Mouse (Mus musculus): ENCODE data around the gene Rsf1.
A peak's percentile ranks its signal among the peaks of the same experiment; 100 is the strongest.

The Rsf1 gene

DNA sequence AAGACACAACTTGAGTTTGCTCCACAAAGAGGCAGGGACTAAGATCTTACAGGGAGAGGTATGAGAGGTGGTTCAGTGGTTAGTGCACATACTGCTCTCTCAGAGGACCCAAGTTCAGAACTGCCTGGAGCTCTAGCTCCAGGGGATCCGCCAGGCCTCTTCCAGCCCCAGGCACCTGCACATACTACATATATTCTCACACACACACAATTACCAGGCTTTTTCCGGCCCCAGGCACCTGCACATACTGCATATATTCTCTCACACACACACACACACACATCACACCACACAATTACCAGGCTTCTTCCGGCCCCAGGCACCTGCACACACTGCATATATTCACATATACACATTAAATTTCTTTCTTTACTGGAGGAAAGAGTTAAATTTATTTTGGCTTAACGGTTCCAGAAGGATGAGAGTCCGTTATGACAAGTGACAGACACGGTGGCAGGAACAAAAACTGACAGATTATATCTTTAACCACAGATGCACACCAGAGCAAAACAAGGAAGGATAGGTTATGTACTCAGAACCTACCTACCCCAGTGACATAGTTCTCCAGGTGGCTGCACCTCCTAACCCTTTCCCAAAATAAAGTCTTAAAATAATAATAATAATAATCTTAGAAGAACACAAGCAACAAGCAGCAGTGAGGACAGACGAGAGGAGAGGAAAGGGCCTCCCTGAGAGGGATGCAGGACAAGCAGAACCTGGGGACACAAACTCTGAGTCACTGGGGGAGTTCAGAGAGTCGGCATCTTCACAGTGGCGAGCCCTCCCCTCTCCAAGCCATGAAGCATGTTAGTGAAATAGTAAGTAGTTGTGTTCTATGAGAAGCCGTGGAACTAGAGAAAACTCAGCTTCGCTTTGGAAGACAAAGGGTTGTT, 144.2 kb downstream of the Rsf1 start:
- no peak for DNase-seq (ENCODE audit: low read depth, low spot score)

DNA sequence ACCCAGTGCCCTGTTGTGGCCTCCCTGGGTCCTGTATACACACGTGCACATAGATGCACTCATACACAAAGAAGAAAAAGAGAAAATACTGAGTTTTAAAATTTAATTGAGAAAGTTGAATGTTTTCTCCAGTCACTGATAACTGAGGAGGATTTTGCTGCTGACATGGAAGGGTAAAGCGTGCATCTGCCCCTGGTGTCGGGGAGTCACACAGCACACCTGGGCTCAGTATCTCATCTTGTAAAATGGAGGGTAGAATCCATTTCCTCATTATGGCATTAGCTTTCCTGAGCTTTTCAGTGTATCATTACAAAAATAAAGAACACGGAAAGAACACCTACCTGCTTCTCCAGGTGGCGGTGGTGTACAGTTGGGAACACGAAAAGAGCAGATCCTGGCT, 145.7 kb downstream of the Rsf1 start:
- DNase-seq (ENCODE audit: low read depth, low spot score): no peak

DNA sequence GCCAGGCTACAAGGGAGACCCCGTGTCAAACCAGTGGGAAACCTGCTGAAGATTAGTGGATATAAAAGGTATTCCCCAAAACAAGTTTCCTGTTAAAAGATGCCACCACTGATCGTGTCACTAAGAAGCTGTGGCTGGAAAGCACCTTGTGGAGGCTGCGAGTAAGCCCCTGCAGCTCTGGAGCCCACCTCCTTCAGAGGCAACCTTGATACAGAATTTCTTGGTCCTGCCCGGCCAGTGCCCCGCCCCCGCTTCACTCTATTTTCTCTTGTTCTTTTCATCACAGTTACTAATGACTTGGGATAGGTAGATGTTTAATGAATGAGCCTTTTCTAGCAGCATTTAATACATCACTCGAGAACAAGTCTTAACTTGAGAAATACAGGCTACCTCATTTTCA, 146.4 kb downstream of the Rsf1 start:
- no peak for DNase-seq (ENCODE audit: low read depth, low spot score)

DNA sequence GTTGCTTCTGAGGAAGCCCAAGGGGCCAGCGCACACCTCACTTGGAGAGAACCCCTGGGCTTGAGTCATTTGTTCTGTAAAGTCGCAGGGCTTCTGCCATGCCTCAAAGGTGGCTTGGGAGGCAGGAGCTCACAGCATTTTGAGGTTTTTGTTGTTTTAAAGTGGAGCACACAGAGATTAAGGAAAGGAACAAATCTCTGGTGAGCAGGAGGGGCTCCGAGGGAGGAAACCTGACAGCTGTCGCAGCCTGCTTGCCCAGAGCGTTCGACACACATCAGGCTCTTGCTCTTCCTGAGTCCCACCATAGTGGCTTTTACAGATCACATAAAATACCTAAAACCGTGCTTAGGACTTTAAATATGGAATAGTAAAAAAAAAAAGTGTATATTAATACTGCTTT, 147.1 kb downstream of the Rsf1 start:
- DNase-seq (ENCODE audit: low read depth, low spot score): no peak

- DNase-seq (ENCODE audit: low read depth, low spot score): no peak
These were observed 149.3 kb downstream of the Rsf1 start for GRCm38 (mm10) chr7:97728666-97729614.

DNA sequence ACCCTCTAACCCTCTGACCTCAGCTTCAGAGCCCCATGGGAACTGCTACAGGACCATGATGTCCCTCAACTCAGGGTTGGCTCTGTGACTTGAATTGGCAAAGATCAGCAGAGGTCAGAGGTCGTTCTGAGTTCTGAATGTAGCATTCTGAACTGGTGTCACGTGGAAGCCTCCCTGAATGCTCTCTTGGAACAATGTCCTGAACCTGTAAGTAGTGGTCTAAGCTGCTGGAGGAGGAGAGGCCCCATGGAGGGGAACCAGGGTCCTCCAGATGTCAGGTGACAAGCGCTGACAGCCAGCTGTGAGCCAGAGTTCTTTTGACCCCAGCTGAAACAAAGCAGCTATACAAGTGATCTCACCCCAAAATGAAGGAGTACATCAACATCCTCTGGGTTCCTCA, 150.7 kb downstream of the Rsf1 start:
- DNase-seq (ENCODE audit: low read depth, low spot score): no peak

DNA sequence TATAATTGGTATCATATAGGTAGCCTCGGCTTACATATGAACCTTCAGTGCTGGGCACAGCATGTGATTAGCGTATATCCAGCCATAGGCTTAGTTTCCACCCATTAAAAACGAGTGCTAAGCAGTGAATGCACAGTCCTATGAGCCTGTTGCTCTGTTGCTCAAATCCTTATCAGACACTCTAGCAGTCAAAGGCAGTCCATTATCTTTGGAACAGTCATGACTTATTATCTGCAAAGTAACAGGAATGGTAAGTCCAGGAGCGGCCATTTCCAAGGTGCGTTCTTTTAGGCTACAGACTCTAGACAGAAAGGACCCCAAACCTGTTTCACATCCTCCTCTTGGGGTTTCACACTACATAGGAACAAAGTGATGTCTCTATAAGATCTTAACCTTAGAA, 153.9 kb downstream of the Rsf1 start:
- DNase-seq (ENCODE audit: low read depth, low spot score): no peak

GRCm38 (mm10) chr7:97735021-97735420, 155.3 kb downstream of the Rsf1 start:
- DNase-seq (ENCODE audit: low read depth, low spot score): no peak

GRCm38 (mm10) chr7:97735886-97736420, 156.3 kb downstream of the Rsf1 start:
- DNase-seq (ENCODE audit: low read depth, low spot score): no peak

DNA sequence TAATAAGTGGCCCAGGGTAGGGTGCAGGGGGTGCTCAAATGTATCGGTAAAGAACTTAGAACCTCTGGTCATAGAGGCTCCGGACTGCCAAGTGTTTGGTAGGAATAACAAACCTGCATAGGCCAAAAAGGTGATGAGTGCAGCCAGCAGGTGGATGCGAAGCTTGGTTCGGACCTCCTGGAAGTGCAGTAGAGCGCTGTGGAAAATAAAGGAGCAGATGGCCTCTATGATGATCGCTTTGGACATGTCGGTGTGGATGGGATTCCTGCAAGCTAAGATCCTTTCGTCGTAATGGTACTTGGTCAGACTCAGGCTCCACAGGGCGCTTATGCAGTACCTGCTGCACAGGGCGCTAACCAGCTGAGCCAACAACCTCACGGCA, 157.6 kb downstream of the Rsf1 start:
- DNase-seq (ENCODE audit: low read depth, low spot score): no peak

DNA sequence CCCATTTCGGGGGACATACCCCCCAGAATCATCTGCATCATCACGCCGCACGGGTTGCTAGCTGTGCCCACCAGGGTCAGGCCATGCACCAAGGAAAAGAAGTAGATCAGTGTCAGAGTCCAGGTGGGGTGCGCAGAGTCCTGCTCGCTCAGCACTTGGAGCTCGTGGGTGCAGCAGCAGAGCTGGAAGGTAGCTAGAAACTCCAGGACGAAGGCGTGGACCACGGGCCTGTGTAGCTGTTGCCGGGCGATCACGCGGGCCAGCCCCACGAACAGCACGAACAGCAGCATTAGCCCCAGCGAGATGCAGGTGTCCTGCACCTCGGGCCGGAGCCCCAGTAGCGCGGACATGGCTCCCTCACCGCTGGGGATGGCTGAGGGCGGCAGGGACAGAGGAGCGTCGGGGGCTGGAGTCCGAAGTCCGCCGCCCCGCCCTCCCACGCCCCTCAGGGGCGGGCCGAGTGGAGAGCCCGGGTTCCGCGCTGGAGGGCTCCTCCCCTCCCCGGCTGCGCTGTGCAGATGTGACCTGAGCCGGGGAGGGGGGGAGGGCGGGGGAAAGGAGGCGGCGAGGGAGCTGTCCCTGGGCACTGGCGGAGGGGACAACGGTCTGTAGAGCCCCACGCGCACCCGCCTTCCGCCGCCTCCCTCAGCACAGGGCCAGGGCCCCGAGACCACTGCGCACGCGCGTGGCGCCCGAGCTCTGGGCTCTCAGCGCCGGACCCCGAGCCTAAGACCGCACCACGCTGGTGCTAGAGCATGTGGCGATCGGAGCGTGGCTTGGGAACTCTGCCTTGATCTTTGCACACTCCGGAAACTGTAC, 158.2 kb downstream of the Rsf1 start, which contains the start of gene Aqp11:
Gene Aqp11, minus strand, starts transcription at position 652 of the 819 bp plus-strand sequence.
- DNase-seq (ENCODE audit: low read depth, low spot score): peak; percentile 28

- DNase-seq (ENCODE audit: low read depth, low spot score): no peak
These were observed 161.3 kb downstream of the Rsf1 start for GRCm38 (mm10) chr7:97740948-97741347.

DNA sequence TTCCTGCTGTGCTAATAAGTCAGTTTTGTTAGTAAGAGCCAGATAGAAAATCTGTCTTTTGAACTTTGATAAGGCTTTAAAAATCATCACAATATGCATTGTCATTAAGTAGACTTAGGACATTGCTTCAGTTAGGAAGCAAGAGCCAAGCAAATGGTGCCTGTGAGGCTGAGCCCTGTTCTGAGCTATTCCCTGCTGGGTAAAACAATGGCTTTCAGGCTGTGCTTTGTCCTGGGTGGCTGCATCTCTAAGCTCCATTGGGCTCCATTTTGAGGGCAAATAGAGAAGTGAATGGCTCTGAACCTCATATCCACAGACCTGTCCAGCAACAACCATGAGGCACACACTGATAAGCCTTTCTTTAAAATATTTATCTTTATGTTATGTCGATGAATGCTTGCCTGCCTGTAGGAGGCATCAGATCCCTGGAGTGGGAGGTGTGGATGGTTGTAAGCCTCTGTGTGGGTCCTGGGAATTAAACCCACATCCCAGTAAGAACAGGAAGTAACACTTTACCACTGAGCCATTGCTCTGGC, 162.1 kb downstream of the Rsf1 start:
- no peak for DNase-seq (ENCODE audit: low read depth, low spot score)
